Mouse (Mus musculus): ENCODE measurements at regions not wholly inside any gene's neighbourhood (a gene's known extent, or its start where the extent isn't known, plus 50 kb on each side); places are given as distances from the start of the nearest gene placed in this dataset.

DNA sequence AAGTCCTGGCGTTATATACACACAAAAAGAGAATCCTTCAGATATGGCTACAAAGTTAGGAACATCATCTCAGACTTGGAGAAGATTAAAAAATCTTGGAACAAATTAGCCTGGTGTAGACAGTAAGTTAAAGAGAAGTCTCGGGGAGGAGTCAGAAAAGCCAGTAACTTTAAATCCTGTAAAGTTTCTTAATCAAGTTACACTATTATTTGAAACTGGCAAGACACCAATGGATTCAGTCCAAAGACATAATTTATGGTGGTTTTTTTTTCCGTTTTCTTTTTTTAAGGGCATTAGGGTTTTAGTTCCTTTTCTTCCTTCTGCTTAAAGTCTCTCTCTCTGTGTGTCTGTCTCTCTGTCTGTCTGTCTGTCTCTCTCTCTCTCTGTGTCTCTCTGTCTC is 144.6 kb upstream of the Zfp703 start:
- TF ChIP-seq POLR2A (IDR thresholded peaks at IDR 0.05; ENCODE audit: insufficient read depth, low read length): no peak
- TF ChIP-seq EP300 (IDR thresholded peaks at IDR 0.05; ENCODE audit: insufficient read depth, low read depth, low read length): no peak
- TF ChIP-seq CTCF (IDR thresholded peaks at IDR 0.05; ENCODE audit: low read depth, low read length): no peak
- no peaks in the 10 kb centered on the region for H3K27me3 ChIP-seq (ENCODE audit: control insufficient read depth, insufficient read depth, low read length, poor library complexity, severe bottlenecking)
- H3K4me1 ChIP-seq (ENCODE audit: control insufficient read depth, insufficient read depth, low read length): no peaks in the 10 kb centered on the region

DNA sequence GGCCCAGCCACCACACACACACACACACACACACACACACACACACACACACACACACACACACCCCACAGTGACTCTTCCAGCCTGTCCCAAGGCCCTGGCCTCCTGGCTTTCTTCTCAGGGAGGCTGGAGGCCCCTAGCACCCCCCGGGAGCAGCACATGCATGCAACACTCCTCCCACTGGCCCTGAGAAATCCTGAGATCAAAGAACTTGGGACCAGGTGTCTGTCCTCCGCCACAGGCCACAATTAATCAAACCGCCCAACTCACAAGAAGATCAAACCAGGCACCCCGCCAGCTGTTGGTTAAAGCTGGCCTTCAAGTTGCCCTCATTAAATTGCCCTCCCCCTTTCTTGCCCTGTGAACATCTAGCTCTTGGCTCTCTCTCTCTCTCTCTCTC is 143.8 kb upstream of the Zfp703 start:
- no peaks in the 10 kb centered on the region for H3K4me1 ChIP-seq (ENCODE audit: control insufficient read depth, insufficient read depth, low read length)
- TF ChIP-seq CTCF (IDR thresholded peaks at IDR 0.05; ENCODE audit: low read depth, low read length): no peak
- no peak for TF ChIP-seq POLR2A (IDR thresholded peaks at IDR 0.05; ENCODE audit: insufficient read depth, low read length)
- TF ChIP-seq EP300 (IDR thresholded peaks at IDR 0.05; ENCODE audit: insufficient read depth, low read depth, low read length): no peak
- no peak overlapping the region for H3K27ac ChIP-seq (ENCODE audit: insufficient read depth, low read length)
- H3K36me3 ChIP-seq (ENCODE audit: control insufficient read depth, insufficient read depth, low read length, poor library complexity, severe bottlenecking): no peaks in the 10 kb centered on the region
- no peak overlapping the region for H3K9ac ChIP-seq (ENCODE audit: low read depth, poor library complexity, severe bottlenecking)
- H3K4me3 ChIP-seq (ENCODE audit: low read depth, low read length): no peak overlapping the region
- no peaks in the 10 kb centered on the region for H3K9me3 ChIP-seq (replicated peaks; ENCODE audit: control insufficient read depth, insufficient read depth, low read length, poor library complexity, severe bottlenecking)
- no peaks in the 10 kb centered on the region for H3K27me3 ChIP-seq (ENCODE audit: control insufficient read depth, insufficient read depth, low read length, poor library complexity, severe bottlenecking)

More for the DNA sequence above, 144.6 kb upstream of the Zfp703 start:
- H3K9me3 ChIP-seq (replicated peaks; ENCODE audit: control insufficient read depth, insufficient read depth, low read length, poor library complexity, severe bottlenecking): no peaks in the 10 kb centered on the region
- H3K27ac ChIP-seq (ENCODE audit: insufficient read depth, low read length): no peak overlapping the region
- H3K9ac ChIP-seq (ENCODE audit: low read depth, poor library complexity, severe bottlenecking): no peak overlapping the region
- no peaks in the 10 kb centered on the region for H3K36me3 ChIP-seq (ENCODE audit: control insufficient read depth, insufficient read depth, low read length, poor library complexity, severe bottlenecking)
- no peak overlapping the region for H3K4me3 ChIP-seq (ENCODE audit: low read depth, low read length)

DNA sequence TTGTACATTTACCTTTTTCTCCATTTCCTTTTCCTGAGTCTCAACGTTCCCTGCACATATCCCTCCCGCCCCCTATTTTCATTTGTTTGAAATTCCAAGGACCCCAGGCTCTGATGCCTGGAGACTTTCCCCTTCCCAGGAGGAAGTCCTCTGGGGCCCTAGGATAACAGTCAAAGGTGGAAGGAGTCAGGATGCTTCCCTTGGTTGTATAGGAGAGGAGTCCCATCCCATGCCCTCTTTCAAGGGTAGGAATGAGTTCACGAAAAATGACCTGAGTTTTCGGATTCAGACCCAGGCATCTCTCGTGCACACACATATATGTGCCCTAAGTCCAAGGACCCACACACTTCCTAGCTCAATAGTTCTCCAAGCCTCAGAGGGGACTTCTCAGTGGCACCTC is 143.3 kb upstream of the Zfp703 start:
- Histone ChIP-seq H3K4me3 (ENCODE audit: low read depth, low read length) (no peak overlapping the region), H3K36me3 (ENCODE audit: control insufficient read depth, insufficient read depth, low read length, poor library complexity, severe bottlenecking) (no peaks in the 10 kb centered on the region), H3K9me3 (replicated peaks; ENCODE audit: control insufficient read depth, insufficient read depth, low read length, poor library complexity, severe bottlenecking) (no peaks in the 10 kb centered on the region), H3K27ac (ENCODE audit: insufficient read depth, low read length) (no peak overlapping the region), H3K4me1 (ENCODE audit: control insufficient read depth, insufficient read depth, low read length) (no peaks in the 10 kb centered on the region), H3K27me3 (ENCODE audit: control insufficient read depth, insufficient read depth, low read length, poor library complexity, severe bottlenecking) (no peaks in the 10 kb centered on the region), H3K9ac (ENCODE audit: low read depth, poor library complexity, severe bottlenecking) (no peak overlapping the region)
- TF ChIP-seq POLR2A (IDR thresholded peaks at IDR 0.05; ENCODE audit: insufficient read depth, low read length): no peak
- TF ChIP-seq EP300 (IDR thresholded peaks at IDR 0.05; ENCODE audit: insufficient read depth, low read depth, low read length): no peak
- no peak for TF ChIP-seq CTCF (IDR thresholded peaks at IDR 0.05; ENCODE audit: low read depth, low read length)

- H3K27ac ChIP-seq (ENCODE audit: insufficient read depth, low read length): no peak overlapping the region
- no peaks in the 10 kb centered on the region for H3K36me3 ChIP-seq (ENCODE audit: control insufficient read depth, insufficient read depth, low read length, poor library complexity, severe bottlenecking)
- H3K4me3 ChIP-seq (ENCODE audit: low read depth, low read length): no peak overlapping the region
- no peaks in the 10 kb centered on the region for H3K4me1 ChIP-seq (ENCODE audit: control insufficient read depth, insufficient read depth, low read length)
- TF ChIP-seq POLR2A (IDR thresholded peaks at IDR 0.05; ENCODE audit: insufficient read depth, low read length) (no peak), CTCF (IDR thresholded peaks at IDR 0.05; ENCODE audit: low read depth, low read length) (no peak), EP300 (IDR thresholded peaks at IDR 0.05; ENCODE audit: insufficient read depth, low read depth, low read length) (no peak)
- no peaks in the 10 kb centered on the region for H3K9me3 ChIP-seq (replicated peaks; ENCODE audit: control insufficient read depth, insufficient read depth, low read length, poor library complexity, severe bottlenecking)
- H3K9ac ChIP-seq (ENCODE audit: low read depth, poor library complexity, severe bottlenecking): no peak overlapping the region
- no peaks in the 10 kb centered on the region for H3K27me3 ChIP-seq (ENCODE audit: control insufficient read depth, insufficient read depth, low read length, poor library complexity, severe bottlenecking)
Observed at GRCm38 (mm10) chr8:26834604-26835003, 142.5 kb upstream of the Zfp703 start.

DNA sequence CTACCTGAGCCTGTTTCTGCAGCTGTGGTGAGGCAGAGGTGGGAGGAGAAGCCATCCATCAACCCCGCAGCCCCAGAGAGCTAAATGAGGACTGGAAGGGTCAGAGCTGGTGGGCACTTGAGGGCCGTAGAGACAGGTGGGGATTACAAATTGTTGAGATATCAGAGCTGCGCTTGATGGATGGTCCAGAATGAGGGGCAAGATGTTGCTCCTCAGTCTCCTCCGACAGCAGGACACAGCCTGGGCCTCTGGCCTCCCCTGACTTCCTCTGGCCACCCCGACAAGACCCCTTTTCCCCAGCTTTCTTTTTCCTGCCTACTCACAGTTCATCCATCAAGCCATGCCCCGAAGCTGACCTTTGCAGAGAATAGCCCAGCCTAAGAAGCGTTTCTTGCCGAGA is 142.0 kb upstream of the Zfp703 start:
- Histone ChIP-seq H3K27me3 (ENCODE audit: control insufficient read depth, insufficient read depth, low read length, poor library complexity, severe bottlenecking) (no peaks in the 10 kb centered on the region), H3K9me3 (replicated peaks; ENCODE audit: control insufficient read depth, insufficient read depth, low read length, poor library complexity, severe bottlenecking) (no peaks in the 10 kb centered on the region), H3K4me1 (ENCODE audit: control insufficient read depth, insufficient read depth, low read length) (no peaks in the 10 kb centered on the region), H3K36me3 (ENCODE audit: control insufficient read depth, insufficient read depth, low read length, poor library complexity, severe bottlenecking) (no peaks in the 10 kb centered on the region), H3K9ac (ENCODE audit: low read depth, poor library complexity, severe bottlenecking) (no peak overlapping the region), H3K27ac (ENCODE audit: insufficient read depth, low read length) (no peak overlapping the region), H3K4me3 (ENCODE audit: low read depth, low read length) (no peak overlapping the region)
- TF ChIP-seq EP300 (IDR thresholded peaks at IDR 0.05; ENCODE audit: insufficient read depth, low read depth, low read length): no peak
- TF ChIP-seq CTCF (IDR thresholded peaks at IDR 0.05; ENCODE audit: low read depth, low read length): no peak
- no peak for TF ChIP-seq POLR2A (IDR thresholded peaks at IDR 0.05; ENCODE audit: insufficient read depth, low read length)

GRCm38 (mm10) chr8:26835616-26836015 is 141.5 kb upstream of the Zfp703 start:
- H3K4me1 ChIP-seq (ENCODE audit: control insufficient read depth, insufficient read depth, low read length): no peaks in the 10 kb centered on the region
- H3K9me3 ChIP-seq (replicated peaks; ENCODE audit: control insufficient read depth, insufficient read depth, low read length, poor library complexity, severe bottlenecking): no peaks in the 10 kb centered on the region
- TF ChIP-seq CTCF (IDR thresholded peaks at IDR 0.05; ENCODE audit: low read depth, low read length) (no peak), EP300 (IDR thresholded peaks at IDR 0.05; ENCODE audit: insufficient read depth, low read depth, low read length) (no peak), POLR2A (IDR thresholded peaks at IDR 0.05; ENCODE audit: insufficient read depth, low read length) (no peak)
- no peak overlapping the region for H3K27ac ChIP-seq (ENCODE audit: insufficient read depth, low read length)
- no peak overlapping the region for H3K9ac ChIP-seq (ENCODE audit: low read depth, poor library complexity, severe bottlenecking)
- H3K27me3 ChIP-seq (ENCODE audit: control insufficient read depth, insufficient read depth, low read length, poor library complexity, severe bottlenecking): no peaks in the 10 kb centered on the region
- no peaks in the 10 kb centered on the region for H3K36me3 ChIP-seq (ENCODE audit: control insufficient read depth, insufficient read depth, low read length, poor library complexity, severe bottlenecking)
- H3K4me3 ChIP-seq (ENCODE audit: low read depth, low read length): no peak overlapping the region
